Mouse (Mus musculus): Measurements from ENCODE around the gene Zmynd8. TPM values are rescaled to one million over a fixed set of nuclear protein-coding genes. Genes with fewer than 3 reads are reported as not detected.
A peak's percentile ranks its signal among the peaks of the same experiment; 100 is the strongest.

Zmynd8 gene
- polyA plus RNA-seq, 1 experiment from 2014 or later: 63.4 TPM

DNA sequence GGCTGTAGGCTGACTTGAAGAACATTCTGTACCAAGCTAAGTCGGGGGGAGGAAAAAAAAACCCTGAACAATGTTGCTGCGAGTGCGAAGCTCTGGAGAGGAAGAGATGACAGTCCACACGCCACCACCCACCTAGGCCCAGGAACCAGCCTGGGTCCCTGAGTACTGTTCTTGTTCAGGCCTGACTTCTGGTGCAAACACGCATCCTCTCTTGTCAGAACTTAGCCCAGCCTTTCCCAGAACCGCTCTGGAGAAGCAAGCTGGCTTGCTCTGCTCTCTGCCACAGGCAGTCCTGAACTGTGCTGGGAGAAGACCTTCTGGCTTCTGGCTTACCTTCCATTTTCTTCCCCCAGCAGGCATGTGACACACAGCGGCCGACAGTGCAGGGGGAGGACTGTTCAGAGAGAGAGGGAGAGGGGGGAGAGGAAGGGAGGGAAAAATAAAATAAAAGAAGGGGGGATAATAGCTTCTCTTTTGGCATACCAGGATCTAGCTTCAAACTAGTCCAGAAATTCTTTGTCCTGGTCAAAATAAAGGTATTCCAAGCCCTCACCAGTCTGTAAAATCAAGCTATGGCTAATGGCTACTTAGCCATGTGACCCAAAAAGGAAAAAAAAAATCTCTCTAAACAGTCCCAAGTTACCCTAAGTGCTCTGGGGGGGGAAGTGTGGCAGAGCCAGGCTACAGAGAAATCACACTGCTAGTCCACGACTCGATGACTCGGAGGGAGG is 14.8 kb downstream of the Zmynd8 start:
- WGBS: 12% methylated on average over 11 of the region's 11 CpGs
- Histone ChIP-seq H3K36me3 (replicated peaks; ENCODE audit: control insufficient read depth, insufficient read depth) (peaks cover 6% of the 10 kb centered on the region; the same call in 1 of the 2 replicates), H3K9ac (peak overlapping the region; percentile 73), H3K27me3 (ENCODE audit: control insufficient read depth, insufficient read depth, low read length) (no peaks in the 10 kb centered on the region), H3K4me1 (replicated peaks; ENCODE audit: control insufficient read depth, insufficient read depth, low read length) (peaks cover 99% of the 10 kb centered on the region), H3K4me2 (replicated peaks) (peak overlapping the region; percentile 84), H3K9me3 (ENCODE audit: control insufficient read depth, low read length) (no peaks in the 10 kb centered on the region), H3K27ac (peak overlapping the region; percentile 100), H3K4me3 (replicated peaks; ENCODE audit: low read length) (peak overlapping the region; percentile 31)
- ATAC-seq (ENCODE audit: low FRiP score): no peak
- no peak for DNase-seq (ENCODE audit: low spot score)

DNA sequence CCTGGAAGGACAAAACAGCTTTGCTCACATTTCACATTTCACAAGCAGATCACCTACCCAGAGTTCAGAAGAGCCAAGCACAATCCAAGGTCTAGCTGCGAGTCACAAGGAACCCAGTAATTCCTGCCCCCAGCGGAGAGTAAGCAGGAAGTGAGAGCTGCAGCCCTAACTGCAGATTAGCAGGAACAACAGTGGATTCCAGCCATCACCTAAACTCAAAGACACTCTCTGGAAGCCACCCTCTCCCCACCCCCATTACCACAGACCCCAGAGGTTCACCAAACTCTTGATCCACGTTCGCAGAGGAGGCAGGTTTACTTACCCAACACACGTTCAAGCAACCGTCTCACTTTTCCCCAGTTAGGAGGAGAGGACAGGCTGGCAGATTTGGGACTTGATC is 15.8 kb downstream of the Zmynd8 start:
- Histone ChIP-seq H3K4me1 (replicated peaks; ENCODE audit: control insufficient read depth, insufficient read depth, low read length) (peaks cover 98% of the 10 kb centered on the region), H3K4me3 (replicated peaks; ENCODE audit: low read length) (peak overlapping the region; percentile 31), H3K27ac (peak overlapping the region; percentile 100), H3K9ac (peak overlapping the region; percentile 73), H3K36me3 (replicated peaks; ENCODE audit: control insufficient read depth, insufficient read depth) (peaks cover 6% of the 10 kb centered on the region; the same call in 1 of the 2 replicates), H3K4me2 (replicated peaks) (peak overlapping the region; percentile 84), H3K9me3 (ENCODE audit: control insufficient read depth, low read length) (no peaks in the 10 kb centered on the region), H3K27me3 (ENCODE audit: control insufficient read depth, insufficient read depth, low read length) (no peaks in the 10 kb centered on the region)
- no peak for DNase-seq (ENCODE audit: low spot score)
- 17% methylated on average over 6 of the region's 6 CpGs for WGBS
- ATAC-seq (ENCODE audit: low FRiP score): no peak

DNA sequence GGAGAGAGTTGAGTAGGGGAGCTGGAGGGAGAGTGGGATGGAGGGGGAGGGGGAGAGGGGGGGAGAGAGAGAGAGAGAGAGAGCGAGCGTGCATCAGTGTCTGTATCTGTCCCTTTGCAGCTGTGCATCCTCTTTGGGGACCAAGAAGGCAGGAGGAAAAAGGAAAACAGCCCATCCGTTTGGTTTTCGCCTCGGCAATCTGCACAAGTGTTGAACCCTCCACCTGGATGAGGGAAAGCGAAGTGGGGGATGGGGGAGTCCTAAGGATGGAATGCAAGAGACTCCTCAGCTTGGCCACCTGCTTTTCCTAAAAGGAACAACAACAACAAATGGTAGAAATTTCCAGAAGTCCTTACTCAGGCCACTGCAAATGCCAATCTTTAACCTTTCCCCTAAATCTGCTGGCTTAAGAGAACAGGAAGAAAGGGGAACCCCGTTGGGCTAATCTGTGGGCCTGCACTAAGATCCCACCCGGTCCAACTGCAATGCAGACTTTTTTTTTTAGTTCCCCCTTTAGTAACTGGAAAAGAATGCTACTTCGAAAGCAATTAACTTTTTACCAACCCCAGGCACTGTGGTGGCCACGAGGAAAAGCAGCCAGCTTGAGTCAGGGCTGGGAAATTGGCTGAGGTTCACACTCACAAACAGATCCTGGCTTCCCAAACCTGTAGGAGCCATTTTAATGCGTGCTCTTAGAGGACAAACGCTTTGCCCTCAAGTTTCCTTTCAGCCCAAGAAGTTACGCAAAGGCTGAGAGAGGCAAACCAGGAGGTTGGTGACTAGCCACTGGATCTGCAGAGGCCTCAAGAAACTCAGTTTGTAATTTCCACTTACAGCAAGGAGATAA is 17.0 kb downstream of the Zmynd8 start:
- Histone ChIP-seq H3K9me3 (ENCODE audit: control insufficient read depth, low read length) (no peaks in the 10 kb centered on the region), H3K4me1 (replicated peaks; ENCODE audit: control insufficient read depth, insufficient read depth, low read length) (peaks cover 98% of the 10 kb centered on the region), H3K27me3 (ENCODE audit: control insufficient read depth, insufficient read depth, low read length) (no peaks in the 10 kb centered on the region), H3K4me2 (replicated peaks) (peak overlapping the region; percentile 84), H3K9ac (peak overlapping the region; percentile 73), H3K4me3 (replicated peaks; ENCODE audit: low read length) (peak overlapping the region; percentile 31), H3K27ac (peak overlapping the region; percentile 100), H3K36me3 (replicated peaks; ENCODE audit: control insufficient read depth, insufficient read depth) (peaks cover 6% of the 10 kb centered on the region; the same call in 1 of the 2 replicates)
- WGBS: 11% methylated on average over 12 of the region's 13 CpGs
- DNase-seq (ENCODE audit: low spot score): no peak
- no peak for ATAC-seq (ENCODE audit: low FRiP score)

DNA sequence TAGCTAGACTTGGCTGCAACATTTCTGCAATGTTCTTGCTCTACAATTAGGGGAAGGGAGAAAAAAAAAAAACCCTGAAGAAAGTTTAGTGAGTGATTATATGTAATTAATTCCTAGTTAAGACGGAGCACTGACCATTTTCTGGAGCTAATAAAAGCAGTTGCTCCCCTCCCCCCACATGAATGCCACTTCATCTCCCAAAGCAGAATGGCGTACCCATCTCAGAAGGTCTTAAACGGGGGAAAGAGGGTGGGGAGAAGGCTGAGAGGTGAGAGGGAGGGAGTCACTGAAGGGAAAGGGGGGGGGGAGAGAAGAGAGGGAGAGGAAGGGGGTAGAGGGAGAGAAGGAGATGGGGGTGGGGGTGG is 17.6 kb downstream of the Zmynd8 start:
- H3K36me3 ChIP-seq (replicated peaks; ENCODE audit: control insufficient read depth, insufficient read depth): peaks cover 6% of the 10 kb centered on the region; the same call in 1 of the 2 replicates
- no peaks in the 10 kb centered on the region for H3K27me3 ChIP-seq (ENCODE audit: control insufficient read depth, insufficient read depth, low read length)
- H3K4me3 ChIP-seq (replicated peaks; ENCODE audit: low read length): no peak overlapping the region; the same call in 1 of the 2 replicates
- ATAC-seq (ENCODE audit: low FRiP score) (no peak), DNase-seq (ENCODE audit: low spot score) (no peak)
- 4% methylated on average over 3 of the region's 3 CpGs for WGBS
- peak overlapping the region; percentile 100 for H3K27ac ChIP-seq
- H3K9ac ChIP-seq: peak overlapping the region; percentile 73
- peak overlapping the region; percentile 84 for H3K4me2 ChIP-seq (replicated peaks)
- H3K9me3 ChIP-seq (ENCODE audit: control insufficient read depth, low read length): no peaks in the 10 kb centered on the region
- peaks cover 98% of the 10 kb centered on the region for H3K4me1 ChIP-seq (replicated peaks; ENCODE audit: control insufficient read depth, insufficient read depth, low read length)

DNA sequence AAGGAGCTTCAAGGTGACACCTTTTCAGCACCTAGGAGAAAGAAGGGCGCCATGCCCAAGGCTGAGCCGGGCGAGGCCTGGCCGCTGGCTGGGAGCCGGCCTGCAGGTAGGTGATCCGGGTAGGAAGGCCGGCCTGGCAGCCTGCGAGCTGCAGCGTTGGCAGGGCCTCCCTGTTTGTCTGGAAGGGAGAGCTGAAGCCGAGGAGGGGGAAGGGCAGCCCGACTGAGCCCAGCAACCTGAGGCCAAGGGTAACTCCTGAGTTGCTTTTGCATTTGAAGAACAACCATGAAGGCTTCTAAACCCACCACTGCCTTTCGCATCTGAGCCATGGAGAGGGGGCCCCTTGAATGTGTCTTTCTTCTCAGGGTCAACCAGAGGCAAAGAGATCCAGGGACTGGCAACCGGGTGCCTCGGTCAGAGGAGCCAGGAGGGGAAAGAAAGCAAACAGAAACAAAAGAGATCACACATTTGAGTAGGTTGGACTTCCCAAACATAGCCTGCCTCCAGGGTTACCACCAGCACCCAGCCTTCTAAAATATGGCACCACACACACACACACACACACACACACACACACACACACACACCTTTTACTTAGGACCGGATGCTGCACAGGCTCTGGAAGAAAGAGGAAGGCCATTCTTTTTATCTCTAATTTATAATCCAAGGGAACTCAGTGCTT is 18.2 kb downstream of the Zmynd8 start:
- no peaks in the 10 kb centered on the region for H3K27me3 ChIP-seq (ENCODE audit: control insufficient read depth, insufficient read depth, low read length)
- H3K4me1 ChIP-seq (replicated peaks; ENCODE audit: control insufficient read depth, insufficient read depth, low read length): peaks cover 98% of the 10 kb centered on the region
- ATAC-seq (ENCODE audit: low FRiP score): peak; percentile 14; the same call in 1 of the 2 replicates
- peaks cover 6% of the 10 kb centered on the region; the same call in 1 of the 2 replicates for H3K36me3 ChIP-seq (replicated peaks; ENCODE audit: control insufficient read depth, insufficient read depth)
- H3K27ac ChIP-seq: peak overlapping the region; percentile 100
- peak overlapping the region; percentile 30 for H3K4me3 ChIP-seq (replicated peaks; ENCODE audit: low read length)
- H3K9ac ChIP-seq: peak overlapping the region; percentile 73
- no peak for DNase-seq (ENCODE audit: low spot score)
- no peaks in the 10 kb centered on the region for H3K9me3 ChIP-seq (ENCODE audit: control insufficient read depth, low read length)
- WGBS: 2% methylated on average over 15 of the region's 15 CpGs
- H3K4me2 ChIP-seq (replicated peaks): peak overlapping the region; percentile 84

DNA sequence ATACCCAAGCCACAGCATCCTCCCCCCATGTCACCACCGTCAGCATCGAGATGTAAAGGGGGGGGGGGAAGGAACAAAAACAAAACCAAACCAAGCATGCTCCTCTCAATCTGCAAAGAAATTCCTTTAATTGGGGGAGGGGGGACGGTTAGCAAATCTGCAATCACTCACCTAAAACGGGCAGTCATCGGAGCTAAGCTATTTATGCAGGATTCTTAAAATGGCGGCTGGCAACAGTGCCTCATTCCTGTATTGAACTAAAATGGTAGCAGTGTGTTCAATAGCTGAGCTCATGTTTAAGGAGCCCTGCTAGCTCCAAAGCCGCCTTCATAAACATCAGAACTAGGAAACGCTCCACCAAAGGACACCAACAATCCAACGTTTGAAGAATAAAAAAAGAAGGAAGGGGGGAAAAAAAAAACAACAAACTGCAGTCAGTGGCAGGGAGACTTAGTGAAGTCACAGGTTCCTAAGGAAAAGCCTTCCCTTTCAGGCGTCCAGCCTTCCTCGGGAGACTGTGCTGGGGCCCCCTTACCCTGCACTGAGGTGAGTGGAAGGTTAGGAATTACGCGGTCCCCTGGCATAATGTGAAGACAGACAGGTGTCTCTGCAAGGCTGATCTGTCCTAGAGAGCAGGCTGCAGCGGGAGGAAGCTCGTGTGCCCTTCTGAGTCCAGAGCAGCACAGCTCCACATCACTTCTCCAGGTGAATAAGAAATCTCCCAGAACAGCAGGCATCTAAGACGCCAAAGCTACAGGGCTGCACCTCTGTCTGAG is 19.2 kb downstream of the Zmynd8 start:
- WGBS: 7% methylated on average over 16 of the region's 16 CpGs
- Histone ChIP-seq H3K27me3 (ENCODE audit: control insufficient read depth, insufficient read depth, low read length) (no peaks in the 10 kb centered on the region), H3K36me3 (replicated peaks; ENCODE audit: control insufficient read depth, insufficient read depth) (peaks cover 10% of the 10 kb centered on the region; the same call in 1 of the 2 replicates), H3K9ac (peak overlapping the region; percentile 73), H3K27ac (peak overlapping the region; percentile 100), H3K9me3 (ENCODE audit: control insufficient read depth, low read length) (no peaks in the 10 kb centered on the region), H3K4me1 (replicated peaks; ENCODE audit: control insufficient read depth, insufficient read depth, low read length) (peaks cover 98% of the 10 kb centered on the region), H3K4me2 (replicated peaks) (peak overlapping the region; percentile 84), H3K4me3 (replicated peaks; ENCODE audit: low read length) (peak overlapping the region; percentile 30)
- ATAC-seq (ENCODE audit: low FRiP score) (no peak), DNase-seq (ENCODE audit: low spot score) (no peak)

DNA sequence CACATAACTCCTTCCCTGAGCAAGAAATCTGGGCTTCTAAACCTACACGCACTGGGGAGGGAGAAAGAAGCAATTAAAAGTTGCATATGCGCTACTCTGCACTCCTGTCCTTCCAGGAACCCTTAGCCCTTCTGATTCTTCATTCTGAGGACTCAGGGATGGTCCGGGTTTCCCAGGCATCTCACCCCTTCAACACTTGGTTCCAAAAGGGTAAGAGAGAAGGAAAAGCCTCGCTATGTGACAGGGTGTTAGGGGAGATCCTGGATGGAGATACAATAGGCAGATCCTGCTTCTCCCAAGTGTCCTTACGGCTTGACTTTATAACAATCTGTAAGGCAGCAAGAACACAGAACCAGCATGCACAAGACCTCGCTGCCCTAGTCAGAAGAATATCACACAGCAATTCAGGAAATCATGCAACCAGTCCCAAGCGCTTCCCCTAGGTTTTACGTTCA is 19.9 kb downstream of the Zmynd8 start:
- Histone ChIP-seq H3K27me3 (ENCODE audit: control insufficient read depth, insufficient read depth, low read length) (no peaks in the 10 kb centered on the region), H3K4me2 (replicated peaks) (peak overlapping the region; percentile 84), H3K27ac (peak overlapping the region; percentile 100), H3K9me3 (ENCODE audit: control insufficient read depth, low read length) (no peaks in the 10 kb centered on the region), H3K36me3 (replicated peaks; ENCODE audit: control insufficient read depth, insufficient read depth) (peaks cover 15% of the 10 kb centered on the region), H3K9ac (peak overlapping the region; percentile 73), H3K4me1 (replicated peaks; ENCODE audit: control insufficient read depth, insufficient read depth, low read length) (peaks cover 99% of the 10 kb centered on the region), H3K4me3 (replicated peaks; ENCODE audit: low read length) (peak overlapping the region; percentile 30)
- 17% methylated on average over 8 of the region's 8 CpGs for WGBS
- no peak for DNase-seq (ENCODE audit: low spot score)
- ATAC-seq (ENCODE audit: low FRiP score): no peak

DNA sequence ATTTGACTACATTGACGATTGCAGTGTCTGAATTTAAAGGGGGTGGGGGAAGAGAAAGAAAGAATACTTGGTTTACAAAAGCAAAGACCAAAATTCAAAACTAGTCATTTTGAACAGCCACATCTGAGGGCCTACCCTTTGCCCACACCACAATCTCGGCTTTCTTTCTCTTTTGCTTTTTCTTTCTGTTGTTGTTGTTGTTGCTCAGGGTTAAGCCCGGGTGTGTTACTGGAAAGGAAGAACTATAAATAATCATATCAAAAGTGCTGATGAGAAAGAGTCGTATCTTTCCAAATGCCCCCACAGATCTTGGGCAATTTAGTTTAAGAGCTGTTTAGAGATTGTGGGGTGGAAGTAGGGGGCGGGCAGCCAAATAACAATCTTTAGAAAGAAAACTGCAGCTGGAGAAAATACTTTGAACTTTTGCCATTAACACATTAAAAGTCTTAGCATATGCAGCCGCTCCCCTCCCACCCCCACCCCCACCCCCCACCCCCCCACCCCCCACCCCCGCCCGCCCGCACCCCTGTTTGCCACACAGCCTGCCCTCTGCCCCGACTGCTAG is 20.7 kb downstream of the Zmynd8 start:
- peak overlapping the region; percentile 74 for H3K9ac ChIP-seq
- peak overlapping the region; percentile 97 for H3K27ac ChIP-seq
- WGBS: 9% methylated on average over 10 of the region's 10 CpGs
- H3K4me1 ChIP-seq (replicated peaks; ENCODE audit: control insufficient read depth, insufficient read depth, low read length): peaks cover 99% of the 10 kb centered on the region
- peaks cover 23% of the 10 kb centered on the region for H3K36me3 ChIP-seq (replicated peaks; ENCODE audit: control insufficient read depth, insufficient read depth)
- no peaks in the 10 kb centered on the region for H3K27me3 ChIP-seq (ENCODE audit: control insufficient read depth, insufficient read depth, low read length)
- ATAC-seq (ENCODE audit: low FRiP score) (no peak), DNase-seq (ENCODE audit: low spot score) (no peak)
- H3K4me3 ChIP-seq (replicated peaks; ENCODE audit: low read length): peak overlapping the region; percentile 30
- no peaks in the 10 kb centered on the region for H3K9me3 ChIP-seq (ENCODE audit: control insufficient read depth, low read length)
- peak overlapping the region; percentile 84 for H3K4me2 ChIP-seq (replicated peaks)

All from hindbrain, embryonic 14.5 days (tissue).